Mouse (Mus musculus) liver, embryonic 15.5 days (tissue): ENCODE data around the gene Zdhhc5. TPM values are rescaled to one million over a fixed set of nuclear protein-coding genes. Genes with fewer than 3 reads are reported as not detected.

Source experiments
- ATAC-seq: fragments of 200-750 bp; cut with Nextera tagmentation; 2 replicates; pipeline ENCODE4 v1.8.0; 2017; ENCODE audit warnings: moderate number of reproducible peaks, mild to moderate bottlenecking, moderate library complexity; ENCODE audit not compliant: insufficient read depth
- H3K27ac ChIP-seq: fragments of 300-500 bp; sonication (generic); replicated peaks from 2 replicates; pipeline ENCODE4 v1.5.1; 2015; ENCODE audit warnings: mild to moderate bottlenecking, inconsistent platforms
- H3K27me3 ChIP-seq: fragments of 300-500 bp; sonication (generic); 2 replicates; pipeline ENCODE4 v1.6.1; 2015; ENCODE audit warnings: mild to moderate bottlenecking, inconsistent platforms
- H3K36me3 ChIP-seq: fragments of 300-500 bp; sonication (generic); replicated peaks from 2 replicates; pipeline ENCODE4 v1.6.1; 2015; ENCODE audit warnings: moderate library complexity, mild to moderate bottlenecking, inconsistent platforms
- H3K4me1 ChIP-seq: fragments of 300-500 bp; sonication (generic); replicated peaks from 2 replicates; pipeline ENCODE4 v1.6.1; 2015; ENCODE audit warnings: inconsistent platforms
- H3K4me2 ChIP-seq: fragments of 300-500 bp; sonication (generic); 2 replicates; pipeline ENCODE4 v1.6.1; 2015; ENCODE audit warnings: moderate library complexity, mild to moderate bottlenecking, inconsistent platforms
- H3K4me3 ChIP-seq: fragments of 300-500 bp; sonication (generic); replicated peaks from 2 replicates; pipeline ENCODE4 v1.5.1; 2015; ENCODE audit warnings: mild to moderate bottlenecking, inconsistent platforms
- H3K9ac ChIP-seq: fragments of 300-500 bp; sonication (generic); 2 replicates; pipeline ENCODE4 v1.6.1; 2015; ENCODE audit warnings: moderate library complexity, mild to moderate bottlenecking, inconsistent platforms
- H3K9me3 ChIP-seq: fragments of 300-500 bp; sonication (generic); replicated peaks from 2 replicates; pipeline ENCODE4 v1.6.1; 2016; ENCODE audit warnings: inconsistent platforms
- WGBS: fragments of 180-500 bp; shearing (Covaris S2); methylation state at CpG from one replicate; pipeline ENCODE4 v1.1.7; 2015; ENCODE audit warnings: mixed read lengths; ENCODE audit not compliant: insufficient replicate concordance; 5-methylcytosine and 5-hydroxymethylcytosine counted together
- polyA plus RNA-seq: library from polyadenylated mRNA; unstranded; fragments of >200 nt; fragmentation: Nextera tagmentation; extraction: Ambion mirVana; gene quantifications from 2 replicates; pipeline ENCODE4 v1.2.1, GENCODE M21; 2015

The Zdhhc5 gene
- polyA plus RNA-seq, 1 experiment from 2014 or later, result 17.3 TPM

- Histone ChIP-seq H3K27ac (peak within 1 kb of the TSS; percentile 85), H3K9me3 (no peaks in the 10 kb centered on the region), H3K4me1 (peaks cover 69% of the 10 kb centered on the region), H3K27me3 (peaks cover 59% of the 10 kb centered on the region), H3K36me3 (peaks cover 31% of the 10 kb centered on the region), H3K9ac (peak within 1 kb of the TSS; percentile 83), H3K4me3 (peak within 1 kb of the TSS; percentile 69), H3K4me2 (peak within 1 kb of the TSS; percentile 85)
- WGBS, result 1% methylated on average over 25 of the region's 25 CpGs
- peak; percentile 73 for ATAC-seq
These were observed 28.6 kb upstream of the Zdhhc5 start, which contains the start of gene Gm19426 for GRCm38 (mm10) chr2:84743561-84743960. TSS of gene Gm19426 (minus strand) at chr2:84743655.

- peaks cover 40% of the 10 kb centered on the region for H3K36me3 ChIP-seq
- peak overlapping the region; percentile 83 for H3K9ac ChIP-seq
- H3K9me3 ChIP-seq, result no peaks in the 10 kb centered on the region
- peak overlapping the region; percentile 69 for H3K4me3 ChIP-seq
- peak; percentile 14 for ATAC-seq
- 9% methylated on average over 25 of the region's 26 CpGs for WGBS
- peaks cover 53% of the 10 kb centered on the region for H3K27me3 ChIP-seq
- peaks cover 78% of the 10 kb centered on the region for H3K4me1 ChIP-seq
- peak overlapping the region; percentile 85 for H3K4me2 ChIP-seq
- H3K27ac ChIP-seq, result peak overlapping the region; percentile 85
These were observed 27.7 kb upstream of the Zdhhc5 start for GRCm38 (mm10) chr2:84742451-84743283.

- Histone ChIP-seq H3K36me3 (peaks cover 47% of the 10 kb centered on the region), H3K9ac (peak overlapping the region; percentile 83; the same call in 1 of the 2 replicates), H3K27me3 (peaks cover 57% of the 10 kb centered on the region), H3K4me3 (peak overlapping the region; percentile 69), H3K4me1 (peaks cover 81% of the 10 kb centered on the region), H3K27ac (peak overlapping the region; percentile 85), H3K4me2 (peak overlapping the region; percentile 85), H3K9me3 (no peaks in the 10 kb centered on the region)
- 0 out of 2 replicates have a peak, but pooled peaks have one; percentile 2 for ATAC-seq
- 41% methylated on average over 5 of the region's 5 CpGs for WGBS
These were observed 27.0 kb upstream of the Zdhhc5 start for GRCm38 (mm10) chr2:84741841-84742450.

- Histone ChIP-seq H3K36me3 (peaks cover 58% of the 10 kb centered on the region), H3K9ac (no peak overlapping the region), H3K27me3 (peaks cover 56% of the 10 kb centered on the region), H3K27ac (peak overlapping the region; percentile 85), H3K4me3 (no peak overlapping the region), H3K9me3 (no peaks in the 10 kb centered on the region), H3K4me1 (peaks cover 88% of the 10 kb centered on the region), H3K4me2 (0 out of 2 replicates have a peak overlapping the region, but pooled peaks have one; percentile 12)
- 72% methylated on average over 15 of the region's 15 CpGs for WGBS
- ATAC-seq, result no peak
These were observed 25.8 kb upstream of the Zdhhc5 start for GRCm38 (mm10) chr2:84740608-84741333.

GRCm38 (mm10) chr2:84738271-84738911 lies 23.4 kb upstream of the Zdhhc5 start:
- Histone ChIP-seq H3K4me3 (peak overlapping the region; percentile 66), H3K36me3 (peaks cover 58% of the 10 kb centered on the region), H3K27ac (peak overlapping the region; percentile 98), H3K4me2 (peak overlapping the region; percentile 82), H3K9ac (peak overlapping the region; percentile 77; the same call in 1 of the 2 replicates), H3K9me3 (no peaks in the 10 kb centered on the region), H3K27me3 (peaks cover 41% of the 10 kb centered on the region), H3K4me1 (peaks cover 98% of the 10 kb centered on the region)
- WGBS, result 5% methylated on average over 12 of the region's 12 CpGs
- ATAC-seq, result no peak

- H3K36me3 ChIP-seq, result peaks cover 58% of the 10 kb centered on the region
These were observed 22.5 kb upstream of the Zdhhc5 start for GRCm38 (mm10) chr2:84737451-84737925.

GRCm38 (mm10) chr2:84736312-84737161 lies 21.6 kb upstream of the Zdhhc5 start:
- Histone ChIP-seq H3K27ac (peak overlapping the region; percentile 98), H3K9me3 (no peaks in the 10 kb centered on the region), H3K4me2 (peak overlapping the region; percentile 82), H3K9ac (peak overlapping the region; percentile 77), H3K4me3 (peak overlapping the region; percentile 66), H3K4me1 (peaks cover 98% of the 10 kb centered on the region), H3K27me3 (peaks cover 29% of the 10 kb centered on the region), H3K36me3 (peaks cover 54% of the 10 kb centered on the region)
- no peak for ATAC-seq
- 12% methylated on average over 27 of the region's 27 CpGs for WGBS

More at GRCm38 (mm10) chr2:84737451-84737925, 22.5 kb upstream of the Zdhhc5 start:
- WGBS, result 17% methylated on average over 8 of the region's 8 CpGs
- Histone ChIP-seq H3K27ac (peak overlapping the region; percentile 98), H3K9ac (peak overlapping the region; percentile 77), H3K9me3 (no peaks in the 10 kb centered on the region), H3K4me3 (peak overlapping the region; percentile 66), H3K4me1 (peaks cover 98% of the 10 kb centered on the region), H3K27me3 (peaks cover 33% of the 10 kb centered on the region), H3K4me2 (peak overlapping the region; percentile 82)
- ATAC-seq, result no peak

- 2% methylated on average over 7 of the region's 7 CpGs for WGBS
- Histone ChIP-seq H3K27me3 (peaks cover 27% of the 10 kb centered on the region), H3K9me3 (no peaks in the 10 kb centered on the region), H3K4me1 (peaks cover 98% of the 10 kb centered on the region), H3K36me3 (peaks cover 46% of the 10 kb centered on the region), H3K9ac (peak overlapping the region; percentile 77), H3K4me2 (peak overlapping the region; percentile 82), H3K27ac (peak overlapping the region; percentile 98), H3K4me3 (peak overlapping the region; percentile 66)
- peak; percentile 90 for ATAC-seq
These were observed 20.5 kb upstream of the Zdhhc5 start for GRCm38 (mm10) chr2:84735346-84735920.

GRCm38 (mm10) chr2:84734919-84735318 lies 19.9 kb upstream of the Zdhhc5 start:
- H3K4me2 ChIP-seq, result peak overlapping the region; percentile 82
- peak overlapping the region; percentile 66 for H3K4me3 ChIP-seq
- peaks cover 26% of the 10 kb centered on the region for H3K27me3 ChIP-seq
- H3K9ac ChIP-seq, result peak overlapping the region; percentile 77
- H3K36me3 ChIP-seq, result peaks cover 41% of the 10 kb centered on the region
- no peaks in the 10 kb centered on the region for H3K9me3 ChIP-seq
- peak; percentile 35 for ATAC-seq
- peaks cover 98% of the 10 kb centered on the region for H3K4me1 ChIP-seq
- WGBS, result 2% methylated on average over 2 of the region's 2 CpGs
- H3K27ac ChIP-seq, result peak overlapping the region; percentile 98
